Comparison of ENCODE assay signal across 24 mouse cellular contexts in the genomic region with DNA sequence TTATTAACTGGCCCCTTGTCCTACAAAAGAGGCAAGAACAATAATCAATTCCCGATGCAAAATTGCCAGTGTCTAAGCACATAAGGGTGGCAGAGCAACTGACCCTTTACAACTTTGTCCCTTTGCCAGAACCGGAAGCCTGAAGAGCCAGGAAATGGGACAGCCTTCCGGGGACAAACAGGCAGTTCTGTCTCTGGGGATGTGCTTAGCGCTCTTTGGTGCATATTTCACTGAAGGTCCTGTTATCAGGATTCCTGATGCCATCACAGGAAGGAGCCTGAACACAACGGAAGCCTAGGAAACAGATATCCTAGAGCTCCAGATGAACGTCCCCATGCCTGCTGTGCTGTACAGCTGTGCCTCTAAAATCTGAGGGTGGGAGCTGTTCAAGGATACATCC.
DNase-seq lines count a peak whose midpoint lies in the region; ATAC-seq and TF ChIP-seq lines count a peak whose summit lies in the region.
"Had no signal": no experiment of that assay in that cellular context is flagged by ENCODE, and none has a peak within 500 bp of the region (broad histone marks: within the 10 kb centered on the region; RNA-seq: fewer than 3 reads in every experiment).

No protein-coding gene starts in this region.

- H3K27me3 ChIP-seq in kidney, adult 2 months (replicated peaks; ENCODE audit: control insufficient read depth, insufficient read depth, low read length): no peaks in the 10 kb centered on the region
- H3K27me3 ChIP-seq in liver, postnatal 0 days (ENCODE audit: insufficient read depth, low read length): no peaks in the 10 kb centered on the region
- no peaks in the 10 kb centered on the region for H3K27me3 ChIP-seq in liver, embryonic 12.5 days (replicated peaks)
- H3K27me3 ChIP-seq: embryonic facial prominence, embryonic 15.5 days; forebrain, embryonic 12.5 days; heart, embryonic 13.5 days; liver, embryonic 15.5 days; midbrain, embryonic 13.5 days; neural tube, embryonic 13.5 days had no signal

- peak; percentile 42; the same call in 1 of the 2 replicates for TF ChIP-seq EP300 in liver, postnatal 0 days (IDR thresholded peaks at IDR 0.05; ENCODE audit: low read depth)

- no peaks in the 10 kb centered on the region for H3K9me3 ChIP-seq in liver, postnatal 0 days (ENCODE audit: low read length)
- H3K9me3 ChIP-seq in liver, embryonic 12.5 days (replicated peaks): no peaks in the 10 kb centered on the region
- H3K9me3 ChIP-seq: embryonic facial prominence, embryonic 10.5 days; embryonic facial prominence, embryonic 15.5 days; forebrain, embryonic 12.5 days; heart, embryonic 13.5 days; liver, embryonic 15.5 days; midbrain, embryonic 13.5 days; neural tube, embryonic 13.5 days had no signal

- no peak for ATAC-seq in liver, postnatal 0 days
- ATAC-seq in liver, embryonic 12.5 days: no peak
- ATAC-seq: CD4-positive, CD25-positive, alpha-beta regulatory T cell, adult 4 months; forebrain, postnatal 0 days; intestine, postnatal 0 days; midbrain, embryonic 13.5 days had no signal

- peak; percentile 68 for DNase-seq in kidney, adult 2 months
- no peak for DNase-seq in kidney, adult 18-20 months
- DNase-seq in liver, postnatal 0 days: no peak
- peak; percentile 53 for DNase-seq in lung, postnatal 14 days
- no peak for DNase-seq in cerebellum, postnatal 4 days (ENCODE audit: low spot score in 2 of 2)
- no peak for DNase-seq in thymus, postnatal 14 days
- DNase-seq: forebrain, postnatal 0 days; heart, adult 2 months; heart, postnatal 10 days; thymus, adult 2 months; thymus, postnatal 4 days had no signal

- H3K4me3 ChIP-seq in kidney, adult 2 months (ENCODE audit: insufficient read depth, low read depth, low read length): no peak overlapping the region
- H3K4me3 ChIP-seq in liver, postnatal 0 days (ENCODE audit: low read depth, low read length): no peak overlapping the region
- H3K4me3 ChIP-seq in liver, embryonic 12.5 days: no peak overlapping the region
- H3K4me3 ChIP-seq: embryonic facial prominence, embryonic 10.5 days; embryonic facial prominence, embryonic 15.5 days; forebrain, embryonic 12.5 days; heart, adult 2 months; heart, embryonic 13.5 days; layer of hippocampus, adult 2 months; liver, embryonic 15.5 days; midbrain, embryonic 13.5 days; neural tube, embryonic 13.5 days had no signal

- no peaks in the 10 kb centered on the region for H3K36me3 ChIP-seq in kidney, adult 2 months (ENCODE audit: control insufficient read depth, insufficient read depth, low read length)
- H3K36me3 ChIP-seq in liver, postnatal 0 days (replicated peaks; ENCODE audit: insufficient read depth, low read length): no peaks in the 10 kb centered on the region
- H3K36me3 ChIP-seq in liver, embryonic 12.5 days: no peaks in the 10 kb centered on the region
- H3K36me3 ChIP-seq: embryonic facial prominence, embryonic 10.5 days; embryonic facial prominence, embryonic 15.5 days; forebrain, embryonic 12.5 days; heart, embryonic 13.5 days; liver, embryonic 15.5 days; midbrain, embryonic 13.5 days; neural tube, embryonic 13.5 days had no signal

- H3K4me1 ChIP-seq in kidney, adult 2 months (ENCODE audit: control insufficient read depth, insufficient read depth, low read length): peaks cover 41% of the 10 kb centered on the region
- H3K4me1 ChIP-seq in liver, postnatal 0 days (ENCODE audit: insufficient read depth): peaks cover 14% of the 10 kb centered on the region
- H3K4me1 ChIP-seq in liver, embryonic 12.5 days: peaks cover 18% of the 10 kb centered on the region

- H3K4me2 ChIP-seq in liver, postnatal 0 days (ENCODE audit: low read depth, low read length): no peak overlapping the region
- no peak overlapping the region for H3K4me2 ChIP-seq in liver, embryonic 12.5 days
- H3K4me2 ChIP-seq: embryonic facial prominence, embryonic 15.5 days; forebrain, embryonic 12.5 days; heart, embryonic 13.5 days; hindbrain, embryonic 14.5 days; liver, embryonic 15.5 days; midbrain, embryonic 13.5 days; neural tube, embryonic 13.5 days had no signal

- TF ChIP-seq POLR2A in kidney, adult 2 months (IDR thresholded peaks at IDR 0.05; ENCODE audit: low read depth, low read length): no peak

- 42% methylated on average over 6 of the region's 6 CpGs for WGBS in kidney, adult 2 months
- 37% methylated on average over 6 of the region's 6 CpGs for WGBS in liver, postnatal 0 days (ENCODE audit: insufficient replicate concordance)
- WGBS in liver, embryonic 12.5 days (ENCODE audit: insufficient replicate concordance): 17% methylated on average over 6 of the region's 6 CpGs

- no peak overlapping the region for H3K9ac ChIP-seq in liver, postnatal 0 days (replicated peaks)
- H3K9ac ChIP-seq in liver, embryonic 12.5 days: no peak overlapping the region
- H3K9ac ChIP-seq: embryonic facial prominence, embryonic 15.5 days; forebrain, embryonic 12.5 days; forebrain, postnatal 0 days; heart, embryonic 13.5 days; hindbrain, embryonic 14.5 days; liver, embryonic 15.5 days; midbrain, embryonic 13.5 days; neural tube, embryonic 13.5 days had no signal

- H3K27ac ChIP-seq in kidney, adult 2 months (ENCODE audit: insufficient read depth, low read depth, low read length): peak overlapping the region; percentile 44; the same call in 1 of the 2 replicates
- H3K27ac ChIP-seq in liver, postnatal 0 days (ENCODE audit: low read depth): no peak overlapping the region
- H3K27ac ChIP-seq in liver, embryonic 12.5 days: no peak overlapping the region
- H3K27ac ChIP-seq: embryonic facial prominence, embryonic 10.5 days; embryonic facial prominence, embryonic 15.5 days; forebrain, embryonic 12.5 days; heart, adult 2 months; heart, embryonic 13.5 days; hindbrain, embryonic 14.5 days; layer of hippocampus, adult 2 months; liver, embryonic 15.5 days; macrophage; neural tube, embryonic 13.5 days had no signal

- no peak for TF ChIP-seq CTCF in kidney, adult 2 months (conservative IDR thresholded peaks at IDR 0.05; ENCODE audit: insufficient read depth, insufficient read length, low read depth, low read length)
- TF ChIP-seq CTCF in liver, postnatal 0 days (IDR thresholded peaks at IDR 0.05; ENCODE audit: low read depth): no peak

Comparison
In these comparisons a context has a peak if more than half of its experiments do, and no peak if none do; other contexts are left out.
1. DNase-seq: peak in kidney, adult 2 months (single experiment) and lung, postnatal 14 days (single experiment); none in kidney, adult 18-20 months (single experiment), liver, postnatal 0 days (single experiment), cerebellum, postnatal 4 days (0 of 2) and thymus, postnatal 14 days (single experiment).